Mouse (Mus musculus) limb, embryonic 13.5 days (tissue): Measurements from ENCODE around the gene Sh3gl3. TPM values are rescaled to one million over a fixed set of nuclear protein-coding genes. Genes with fewer than 3 reads are reported as not detected.

Experiments
- ATAC-seq: fragments of 200-750 bp; cut with Nextera tagmentation; 2 replicates; pipeline ENCODE4 v1.8.0; 2017; ENCODE audit warnings: low read depth, moderate number of reproducible peaks, moderate TSS enrichment; ENCODE audit not compliant: low FRiP score
- H3K27ac ChIP-seq: fragments of 300-500 bp; sonication (generic); 2 replicates; pipeline ENCODE4 v1.5.1; 2015; ENCODE audit warnings: inconsistent platforms, mild to moderate bottlenecking, moderate library complexity
- H3K27me3 ChIP-seq: fragments of 300-500 bp; sonication (generic); 2 replicates; pipeline ENCODE4 v1.6.1; 2015; ENCODE audit warnings: mild to moderate bottlenecking, inconsistent platforms
- H3K36me3 ChIP-seq: fragments of 300-500 bp; sonication (generic); 2 replicates; pipeline ENCODE4 v1.6.1; 2015; ENCODE audit warnings: inconsistent platforms, mild to moderate bottlenecking, moderate library complexity
- H3K4me1 ChIP-seq: fragments of 300-500 bp; sonication (generic); 2 replicates; pipeline ENCODE4 v1.6.1; 2015; ENCODE audit warnings: inconsistent platforms
- H3K4me2 ChIP-seq: fragments of 300-500 bp; sonication (generic); replicated peaks from 2 replicates; pipeline ENCODE4 v1.6.1; 2015; ENCODE audit warnings: inconsistent platforms, mild to moderate bottlenecking, moderate library complexity
- H3K4me3 ChIP-seq: fragments of 300-500 bp; sonication (generic); 2 replicates; pipeline ENCODE4 v1.5.1; 2015; ENCODE audit warnings: moderate library complexity, mild to moderate bottlenecking, inconsistent platforms
- H3K9ac ChIP-seq: fragments of 300-500 bp; sonication (generic); 2 replicates; pipeline ENCODE4 v1.6.1; 2015; ENCODE audit warnings: mild to moderate bottlenecking, inconsistent platforms
- H3K9me3 ChIP-seq: fragments of 300-500 bp; sonication (generic); 2 replicates; pipeline ENCODE4 v1.6.1; 2016; ENCODE audit warnings: inconsistent platforms
- WGBS: fragments of 180-500 bp; shearing (Covaris S2); methylation state at CpG from one replicate; pipeline ENCODE4 v1.1.7; 2015; 5-methylcytosine and 5-hydroxymethylcytosine counted together
- polyA plus RNA-seq: library from polyadenylated mRNA; unstranded; fragments of >200 nt; fragmentation: Nextera tagmentation; extraction: Ambion mirVana; gene quantifications from 2 replicates; pipeline ENCODE4 v1.2.1, GENCODE M21; 2015

The Sh3gl3 gene
- polyA plus RNA-seq, 1 experiment from 2014 or later = 21.4 TPM

- H3K36me3 ChIP-seq = no peaks in the 10 kb centered on the region
- WGBS = 41% methylated on average over 7 of the region's 7 CpGs
- H3K4me2 ChIP-seq = no peak overlapping the region
- H3K27ac ChIP-seq = no peak overlapping the region
- H3K4me1 ChIP-seq = peaks cover 17% of the 10 kb centered on the region
- no peak for ATAC-seq
- H3K27me3 ChIP-seq = no peaks in the 10 kb centered on the region
- H3K9me3 ChIP-seq = no peaks in the 10 kb centered on the region
- no peak overlapping the region for H3K4me3 ChIP-seq
- H3K9ac ChIP-seq = no peak overlapping the region
Observed at GRCm38 (mm10) chr7:82203111-82203510, 29.5 kb downstream of the Sh3gl3 start.

GRCm38 (mm10) chr7:82204014-82204784 is 30.6 kb downstream of the Sh3gl3 start:
- Histone ChIP-seq H3K4me3 (no peak overlapping the region), H3K27ac (no peak overlapping the region; the same call in 1 of the 2 replicates), H3K9ac (no peak overlapping the region), H3K27me3 (no peaks in the 10 kb centered on the region), H3K4me2 (peak overlapping the region; percentile 34), H3K9me3 (no peaks in the 10 kb centered on the region), H3K36me3 (no peaks in the 10 kb centered on the region), H3K4me1 (peaks cover 17% of the 10 kb centered on the region)
- ATAC-seq = peak; percentile 48; the same call in 1 of the 2 replicates
- WGBS = 22% methylated on average over 12 of the region's 12 CpGs

- no peak overlapping the region for H3K27ac ChIP-seq
- peaks cover 17% of the 10 kb centered on the region for H3K4me1 ChIP-seq
- H3K36me3 ChIP-seq = no peaks in the 10 kb centered on the region
- no peaks in the 10 kb centered on the region for H3K9me3 ChIP-seq
- no peak overlapping the region for H3K4me3 ChIP-seq
- 70% methylated on average over 3 of the region's 3 CpGs for WGBS
- H3K9ac ChIP-seq = no peak overlapping the region
- no peak overlapping the region; the same call in 1 of the 2 replicates for H3K4me2 ChIP-seq
- no peaks in the 10 kb centered on the region for H3K27me3 ChIP-seq
- no peak for ATAC-seq
Observed at GRCm38 (mm10) chr7:82204975-82205374, 31.3 kb downstream of the Sh3gl3 start.

- Histone ChIP-seq H3K36me3 (no peaks in the 10 kb centered on the region), H3K27me3 (no peaks in the 10 kb centered on the region), H3K9me3 (no peaks in the 10 kb centered on the region), H3K27ac (no peak overlapping the region), H3K4me2 (no peak overlapping the region), H3K4me3 (no peak overlapping the region), H3K4me1 (peaks cover 17% of the 10 kb centered on the region), H3K9ac (no peak overlapping the region)
- WGBS = 89% methylated on average over 8 of the region's 8 CpGs
- no peak for ATAC-seq
Observed at GRCm38 (mm10) chr7:82206787-82207186, 33.1 kb downstream of the Sh3gl3 start.

- Histone ChIP-seq H3K36me3 (no peaks in the 10 kb centered on the region), H3K4me2 (no peak overlapping the region), H3K9me3 (no peaks in the 10 kb centered on the region), H3K4me3 (no peak overlapping the region), H3K9ac (no peak overlapping the region), H3K27me3 (no peaks in the 10 kb centered on the region), H3K27ac (no peak overlapping the region), H3K4me1 (no peaks in the 10 kb centered on the region)
- ATAC-seq = no peak
- WGBS = 82% methylated on average over 9 of the region's 9 CpGs
Observed at GRCm38 (mm10) chr7:82221380-82221933, 47.8 kb downstream of the Sh3gl3 start.

- no peak overlapping the region for H3K4me2 ChIP-seq
- H3K27ac ChIP-seq = no peak overlapping the region
- H3K9me3 ChIP-seq = no peaks in the 10 kb centered on the region
- no peaks in the 10 kb centered on the region for H3K4me1 ChIP-seq
- no peak overlapping the region for H3K4me3 ChIP-seq
- no peaks in the 10 kb centered on the region for H3K36me3 ChIP-seq
- no peaks in the 10 kb centered on the region for H3K27me3 ChIP-seq
- 41% methylated on average over 10 of the region's 10 CpGs for WGBS
- no peak overlapping the region for H3K9ac ChIP-seq
- ATAC-seq = no peak
Observed at GRCm38 (mm10) chr7:82223906-82224846, 50.5 kb downstream of the Sh3gl3 start.

GRCm38 (mm10) chr7:82233201-82233600 is 59.6 kb downstream of the Sh3gl3 start:
- ATAC-seq = no peak
- 49% methylated on average over 7 of the region's 7 CpGs for WGBS
- no peak overlapping the region for H3K4me2 ChIP-seq
- H3K9ac ChIP-seq = no peak overlapping the region
- H3K27ac ChIP-seq = no peak overlapping the region
- H3K4me3 ChIP-seq = no peak overlapping the region
- no peaks in the 10 kb centered on the region for H3K9me3 ChIP-seq
- peaks cover 18% of the 10 kb centered on the region for H3K4me1 ChIP-seq
- H3K27me3 ChIP-seq = no peaks in the 10 kb centered on the region
- no peaks in the 10 kb centered on the region for H3K36me3 ChIP-seq

- H3K4me1 ChIP-seq = peaks cover 18% of the 10 kb centered on the region
- no peak overlapping the region for H3K9ac ChIP-seq
- peak overlapping the region; percentile 16 for H3K4me2 ChIP-seq
- no peaks in the 10 kb centered on the region for H3K27me3 ChIP-seq
- no peak for ATAC-seq
- H3K4me3 ChIP-seq = no peak overlapping the region
- H3K27ac ChIP-seq = no peak overlapping the region
- H3K9me3 ChIP-seq = no peaks in the 10 kb centered on the region
- 30% methylated on average over 11 of the region's 11 CpGs for WGBS
- H3K36me3 ChIP-seq = no peaks in the 10 kb centered on the region
Observed at GRCm38 (mm10) chr7:82234010-82234897, 60.6 kb downstream of the Sh3gl3 start.

GRCm38 (mm10) chr7:82234898-82235290 is 61.3 kb downstream of the Sh3gl3 start:
- Histone ChIP-seq H3K27me3 (no peaks in the 10 kb centered on the region), H3K4me2 (peak overlapping the region; percentile 16; the same call in 1 of the 2 replicates), H3K4me3 (no peak overlapping the region), H3K4me1 (peaks cover 18% of the 10 kb centered on the region), H3K27ac (no peak overlapping the region), H3K36me3 (no peaks in the 10 kb centered on the region), H3K9ac (no peak overlapping the region), H3K9me3 (no peaks in the 10 kb centered on the region)
- 26% methylated on average over 3 of the region's 4 CpGs for WGBS
- no peak for ATAC-seq

GRCm38 (mm10) chr7:82235486-82235885 is 61.8 kb downstream of the Sh3gl3 start:
- WGBS = 62% methylated on average over 9 of the region's 9 CpGs
- Histone ChIP-seq H3K4me2 (no peak overlapping the region), H3K27ac (no peak overlapping the region), H3K9ac (no peak overlapping the region), H3K4me1 (peaks cover 23% of the 10 kb centered on the region), H3K27me3 (no peaks in the 10 kb centered on the region), H3K9me3 (no peaks in the 10 kb centered on the region), H3K4me3 (no peak overlapping the region), H3K36me3 (no peaks in the 10 kb centered on the region)
- ATAC-seq = no peak

- H3K4me1 ChIP-seq = peaks cover 30% of the 10 kb centered on the region
- H3K27ac ChIP-seq = no peak overlapping the region
- 78% methylated on average over 11 of the region's 11 CpGs for WGBS
- no peaks in the 10 kb centered on the region for H3K36me3 ChIP-seq
- H3K4me2 ChIP-seq = no peak overlapping the region
- H3K27me3 ChIP-seq = no peaks in the 10 kb centered on the region
- ATAC-seq = no peak
- H3K4me3 ChIP-seq = no peak overlapping the region
- H3K9ac ChIP-seq = no peak overlapping the region
- no peaks in the 10 kb centered on the region for H3K9me3 ChIP-seq
Observed at GRCm38 (mm10) chr7:82236152-82236898, 62.7 kb downstream of the Sh3gl3 start.
